Mouse (Mus musculus) MEL (cell line): Measurements from ENCODE around the gene Hnmt.

Source experiments
- CHD1 ChIP-seq: IDR thresholded peaks from 2 replicates; pipeline ENCODE4 v1.6.1; 2012; ENCODE audit warnings: low read depth, mild to moderate bottlenecking, inconsistent platforms, low read length, improper control_type of control experiment
- CTCF ChIP-seq, 3 experiments: IDR thresholded peaks in 2 of 3; conservative IDR thresholded peaks in 1 of 3; 2 replicates each; pipeline ENCODE4 v1.5.1; 2011 to 2012; ENCODE audit warnings: low read length in 3 of 3, low read depth in 2 of 3, mild to moderate bottlenecking in 2 of 3, improper control_type of control experiment in 1 of 3, inconsistent platforms in 1 of 3, mixed read lengths in 1 of 3, moderate library complexity in 1 of 3; ENCODE audit not compliant: control insufficient read depth in 1 of 3, insufficient read depth in 1 of 3, poor library complexity in 1 of 3, severe bottlenecking in 1 of 3
- EP300 ChIP-seq, 2 experiments: IDR thresholded peaks; 2 replicates each; pipeline ENCODE4 v1.6.1; 2011; ENCODE audit warnings: improper control_type of control experiment in 2 of 2, low read length in 2 of 2, low read depth in 1 of 2, mild to moderate bottlenecking in 1 of 2
- ETS1 ChIP-seq: IDR thresholded peaks from 2 replicates; pipeline ENCODE4 v1.6.1; 2012; ENCODE audit warnings: low read depth, mild to moderate bottlenecking, inconsistent platforms, low read length, improper control_type of control experiment, moderate library complexity
- MYC ChIP-seq: IDR thresholded peaks from 2 replicates; pipeline ENCODE4 v1.6.1; 2011; ENCODE audit warnings: low read depth, mild to moderate bottlenecking, low read length, improper control_type of control experiment, moderate library complexity
- POLR2A ChIP-seq, 2 experiments: IDR thresholded peaks; 2 replicates each; pipeline ENCODE4 v1.6.1; 2011 to 2012; ENCODE audit warnings: low read length in 2 of 2, mild to moderate bottlenecking in 2 of 2, control low read depth in 1 of 2, improper control_type of control experiment in 1 of 2, low read depth in 1 of 2, moderate library complexity in 1 of 2; ENCODE audit not compliant: control insufficient read depth in 1 of 2, insufficient read depth in 1 of 2, poor library complexity in 1 of 2
- POLR2AphosphoS5 ChIP-seq: IDR thresholded peaks from 2 replicates; pipeline ENCODE4 v1.6.1; 2012; ENCODE audit warnings: low read depth, borderline replicate concordance, mild to moderate bottlenecking, inconsistent platforms, low read length, moderate library complexity, mixed read lengths
- ZKSCAN1 ChIP-seq: IDR thresholded peaks from 2 replicates; pipeline ENCODE4 v1.6.1; 2012; ENCODE audit warnings: low read depth, mild to moderate bottlenecking, inconsistent platforms, low read length, improper control_type of control experiment, moderate library complexity

DNA sequence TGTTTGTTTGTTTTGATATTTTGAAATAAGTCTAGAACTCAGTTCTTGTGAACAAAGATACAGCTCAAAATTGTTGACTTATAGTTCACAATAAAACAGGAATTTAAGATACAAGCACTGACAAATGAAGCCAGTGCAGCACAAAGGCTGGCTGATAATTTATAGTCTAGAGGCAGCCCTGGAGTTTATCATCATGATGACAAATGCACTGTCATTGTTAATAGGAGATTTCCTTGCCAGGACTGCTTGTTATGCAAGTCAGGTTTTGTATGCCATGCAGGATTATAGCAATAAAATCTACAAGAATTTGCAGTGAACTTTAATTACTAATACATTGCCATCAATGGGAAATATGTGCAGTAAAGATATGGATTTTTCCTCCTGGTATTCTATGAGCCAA, 61.9 kb downstream of the Hnmt start:
- no peak for TF ChIP-seq CTCF (IDR thresholded peaks at IDR 0.05 in 2 of 3, conservative IDR thresholded peaks at IDR 0.05 in 1 of 3; ENCODE audit: control insufficient read depth in 1 of 3, insufficient read depth in 1 of 3, low read depth in 2 of 3, low read length in 3 of 3, poor library complexity in 1 of 3, severe bottlenecking in 1 of 3)
- no peak for TF ChIP-seq POLR2A (IDR thresholded peaks at IDR 0.05; ENCODE audit: control insufficient read depth in 1 of 2, insufficient read depth in 1 of 2, low read depth in 1 of 2, low read length in 2 of 2, poor library complexity in 1 of 2)
- no peak for TF ChIP-seq ZKSCAN1
- no peak for TF ChIP-seq ETS1
- TF ChIP-seq EP300 (IDR thresholded peaks at IDR 0.05; ENCODE audit: low read depth in 1 of 2, low read length in 2 of 2): no peak
- no peak for TF ChIP-seq CHD1
- no peak for TF ChIP-seq POLR2AphosphoS5
- no peak for TF ChIP-seq MYC
